Mouse (Mus musculus): Measurements from ENCODE around the gene Crk.

DNA sequence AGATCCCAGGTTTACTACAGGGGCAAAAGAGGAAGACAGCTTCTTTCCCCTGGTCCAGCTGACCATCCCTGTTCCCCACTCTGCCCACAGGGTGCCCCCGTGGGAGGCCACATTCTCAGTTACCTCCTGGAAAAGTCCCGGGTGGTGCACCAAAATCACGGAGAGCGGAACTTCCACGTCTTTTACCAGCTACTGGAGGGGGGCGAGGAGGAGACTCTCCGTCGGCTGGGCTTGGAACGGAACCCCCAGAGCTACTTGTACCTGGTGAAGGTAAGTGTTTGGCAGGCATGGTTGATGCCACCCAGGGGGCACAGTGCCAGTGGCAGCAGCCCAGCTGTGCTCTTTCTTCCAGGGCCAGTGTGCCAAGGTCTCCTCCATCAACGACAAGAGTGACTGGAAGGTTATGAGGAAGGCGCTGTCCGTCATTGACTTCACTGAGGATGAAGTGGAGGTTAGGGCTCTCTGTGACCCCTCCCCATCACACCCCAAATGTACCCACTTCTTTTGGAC, 18.9 kb upstream of the Crk start:
- no peak for TF ChIP-seq CTCF (IDR thresholded peaks at IDR 0.05; ENCODE audit: low read depth, low read length)
- TF ChIP-seq GATA1 (IDR thresholded peaks at IDR 0.05; ENCODE audit: borderline replicate concordance, low read length): no peak

All from G1E (cell line).